Mouse (Mus musculus) intestine, postnatal 0 days (tissue): ENCODE data around the gene Tmem239. TPM values are rescaled to one million over a fixed set of nuclear protein-coding genes. Genes with fewer than 3 reads are reported as not detected.

Source experiments
- ATAC-seq: fragments of 200-750 bp; cut with Nextera tagmentation; 2 replicates; pipeline ENCODE4 v1.8.0; 2017; ENCODE audit warnings: mild to moderate bottlenecking, moderate TSS enrichment, moderate library complexity
- H3K27ac ChIP-seq: fragments of 300-500 bp; sonication (generic); 2 replicates; pipeline ENCODE4 v1.5.1; 2014; ENCODE audit warnings: mild to moderate bottlenecking, low read depth, low read length, moderate library complexity
- H3K27me3 ChIP-seq: fragments of 300-500 bp; sonication (generic); replicated peaks from 2 replicates; pipeline ENCODE4 v1.6.1; 2014; ENCODE audit warnings: low read length, mixed read lengths; ENCODE audit not compliant: control insufficient read depth, insufficient read depth
- H3K36me3 ChIP-seq: fragments of 300-500 bp; sonication (generic); 2 replicates; pipeline ENCODE4 v1.6.1; 2014; ENCODE audit warnings: mild to moderate bottlenecking, moderate library complexity; ENCODE audit not compliant: control insufficient read depth, insufficient read depth
- H3K4me1 ChIP-seq: fragments of 300-500 bp; sonication (generic); replicated peaks from 2 replicates; pipeline ENCODE4 v1.6.1; 2014; ENCODE audit warnings: antibody characterized with exemption, low read length, mixed read lengths; ENCODE audit not compliant: control insufficient read depth, insufficient read depth
- H3K4me2 ChIP-seq: fragments of 300-500 bp; sonication (generic); replicated peaks from 2 replicates; pipeline ENCODE4 v1.6.1; 2014; ENCODE audit warnings: low read depth, mild to moderate bottlenecking, moderate library complexity
- H3K4me3 ChIP-seq: fragments of 300-500 bp; sonication (generic); 2 replicates; pipeline ENCODE4 v1.5.1; 2014; ENCODE audit warnings: low read depth, low read length
- H3K9ac ChIP-seq: fragments of 300-500 bp; sonication (generic); 2 replicates; pipeline ENCODE4 v1.6.1; 2014; ENCODE audit warnings: mild to moderate bottlenecking, low read depth, low read length
- H3K9me3 ChIP-seq: fragments of 300-500 bp; sonication (generic); 2 replicates; pipeline ENCODE4 v1.6.1; 2016; ENCODE audit warnings: mixed run types; ENCODE audit not compliant: control insufficient read depth
- CTCF ChIP-seq: sonication (generic); IDR thresholded peaks from 2 replicates; pipeline ENCODE4 v1.5.1; 2016; ENCODE audit warnings: low read depth, mild to moderate bottlenecking, control low read depth, antibody characterized with exemption, moderate library complexity
- WGBS: fragments of 180-500 bp; shearing (Covaris S2); extraction: QIAGEN DNeasy Blood & Tissue Kit; methylation state at CpG from one replicate; pipeline ENCODE4 v1.1.7; 2014; 5-methylcytosine and 5-hydroxymethylcytosine counted together
- polyA plus RNA-seq: library from polyadenylated mRNA; unstranded; fragments of >200 nt; fragmentation: Nextera tagmentation; extraction: Ambion mirVana; gene quantifications from 2 replicates; pipeline ENCODE4 v1.2.1, GENCODE M21; 2015

Gene Tmem239
- polyA plus RNA-seq, 1 experiment from 2014 or later = not detected

GRCm38 (mm10) chr2:130421781-130422620 lies 15.7 kb downstream of the Tmem239 start:
- Histone ChIP-seq H3K9me3 (no peaks in the 10 kb centered on the region), H3K27ac (no peak overlapping the region), H3K4me2 (no peak overlapping the region), H3K36me3 (peaks cover 17% of the 10 kb centered on the region), H3K4me3 (no peak overlapping the region), H3K27me3 (no peaks in the 10 kb centered on the region), H3K9ac (no peak overlapping the region), H3K4me1 (0 out of 2 replicates have a peak, but pooled peaks cover 3% of the 10 kb centered on the region)
- 95% methylated on average over 26 of the region's 26 CpGs for WGBS
- no peak for TF ChIP-seq CTCF
- no peak for ATAC-seq

DNA sequence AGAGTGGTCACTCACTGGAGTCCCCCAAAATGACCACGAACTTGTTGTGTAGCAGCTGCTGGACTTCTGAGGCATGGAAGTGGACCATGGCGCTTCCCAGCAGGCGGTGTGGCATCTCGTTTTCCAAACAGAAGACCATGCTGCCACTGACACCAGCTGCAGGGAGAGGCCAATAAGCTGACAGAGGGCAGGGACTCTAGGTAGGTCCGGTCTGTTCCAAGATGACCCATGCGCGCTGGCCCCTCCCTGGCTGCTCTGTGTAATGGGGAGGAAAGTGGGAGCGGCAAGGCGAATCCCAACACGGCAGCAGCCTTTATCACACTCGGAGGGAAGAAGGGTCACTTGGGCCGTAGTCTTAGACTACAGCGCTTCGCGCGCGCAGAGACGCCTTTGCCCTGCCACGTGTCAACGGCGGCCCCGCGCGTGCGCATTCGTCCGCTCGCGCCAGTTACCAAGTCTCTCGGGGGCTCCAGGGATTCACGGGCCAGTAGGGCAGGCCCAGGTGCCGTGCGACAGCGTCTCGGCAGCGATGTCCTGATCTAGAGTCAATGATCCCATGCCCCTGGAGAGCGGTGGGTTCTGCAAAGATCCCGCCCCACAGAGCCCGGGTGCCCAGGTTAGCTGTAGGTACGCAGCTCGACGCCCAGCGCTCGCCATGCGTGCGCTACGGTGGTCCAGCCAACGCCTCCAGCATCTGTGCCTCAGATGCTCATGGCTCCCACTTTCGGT lies 17.3 kb downstream of the Tmem239 start:
- Histone ChIP-seq H3K9me3 (no peaks in the 10 kb centered on the region), H3K4me1 (0 out of 2 replicates have a peak, but pooled peaks cover 3% of the 10 kb centered on the region), H3K27ac (peak overlapping the region; percentile 93), H3K36me3 (peaks cover 17% of the 10 kb centered on the region), H3K9ac (peak overlapping the region; percentile 93), H3K4me2 (peak overlapping the region; percentile 91), H3K4me3 (peak overlapping the region; percentile 83), H3K27me3 (no peaks in the 10 kb centered on the region)
- WGBS = 15% methylated on average over 49 of the region's 49 CpGs
- ATAC-seq = peak; percentile 78
- no peak for TF ChIP-seq CTCF

GRCm38 (mm10) chr2:130424126-130424853 lies 18.0 kb downstream of the Tmem239 start, which contains the start of the genes Vps16 and Pced1a:
Vps16 (plus strand) TSS chr2:130424339.
Pced1a (minus strand) TSS chr2:130424701.
- peaks cover 10% of the 10 kb centered on the region for H3K36me3 ChIP-seq
- H3K4me1 ChIP-seq = 0 out of 2 replicates have a peak, but pooled peaks cover 3% of the 10 kb centered on the region
- TF ChIP-seq CTCF = peak; percentile 77
- peak within 1 kb of the TSS; percentile 93 for H3K9ac ChIP-seq
- H3K27ac ChIP-seq = peak within 1 kb of the TSS; percentile 93
- WGBS = under 1% methylated on average over 58 of the region's 58 CpGs
- H3K4me2 ChIP-seq = peak within 1 kb of the TSS; percentile 91
- H3K4me3 ChIP-seq = peak within 1 kb of the TSS; percentile 83
- peak; percentile 96 for ATAC-seq
- H3K9me3 ChIP-seq = no peaks in the 10 kb centered on the region
- H3K27me3 ChIP-seq = no peaks in the 10 kb centered on the region

DNA sequence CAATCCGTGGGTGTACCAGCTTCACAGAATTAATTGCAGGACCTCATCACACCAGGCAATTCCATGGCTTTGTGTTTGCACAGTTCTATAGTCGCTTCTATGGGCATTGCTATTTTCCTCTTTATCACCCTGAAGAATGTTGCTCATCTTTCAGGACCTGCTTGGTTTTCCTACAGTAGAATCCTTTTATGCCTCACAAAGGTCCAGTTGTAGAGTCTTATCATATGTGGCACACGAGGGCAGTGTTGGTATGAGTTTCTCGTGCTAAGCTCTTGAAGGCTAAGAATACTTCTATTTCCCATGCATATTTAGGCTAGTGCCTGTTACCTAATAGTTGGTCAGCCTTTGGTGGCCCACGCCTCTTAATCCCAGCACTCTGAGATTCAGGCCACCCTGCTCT lies 18.8 kb downstream of the Tmem239 start:
- H3K27me3 ChIP-seq = no peaks in the 10 kb centered on the region
- H3K4me3 ChIP-seq = peak overlapping the region; percentile 83
- peak; percentile 48 for TF ChIP-seq CTCF
- H3K27ac ChIP-seq = no peak overlapping the region
- H3K9ac ChIP-seq = peak overlapping the region; percentile 93
- H3K36me3 ChIP-seq = peaks cover 10% of the 10 kb centered on the region
- WGBS = 29% methylated on average over 5 of the region's 5 CpGs
- no peak for ATAC-seq
- H3K4me1 ChIP-seq = 0 out of 2 replicates have a peak, but pooled peaks cover 3% of the 10 kb centered on the region
- no peaks in the 10 kb centered on the region for H3K9me3 ChIP-seq
- H3K4me2 ChIP-seq = peak overlapping the region; percentile 91

- no peaks in the 10 kb centered on the region for H3K4me1 ChIP-seq
- H3K36me3 ChIP-seq = no peaks in the 10 kb centered on the region
- H3K27me3 ChIP-seq = no peaks in the 10 kb centered on the region
- H3K27ac ChIP-seq = no peak overlapping the region
- no peak overlapping the region for H3K4me2 ChIP-seq
- H3K9ac ChIP-seq = no peak overlapping the region
- no peak for TF ChIP-seq CTCF
- H3K4me3 ChIP-seq = no peak overlapping the region
- ATAC-seq = no peak
- no peaks in the 10 kb centered on the region for H3K9me3 ChIP-seq
- 65% methylated on average over 2 of the region's 2 CpGs for WGBS
Observed at GRCm38 (mm10) chr2:130429851-130430250, 23.6 kb downstream of the Tmem239 start.
